Mouse (Mus musculus) activated CD4-positive, CD25-positive, alpha-beta regulatory T cell (primary cell): ENCODE data around the gene Dpep1. TPM values are rescaled to one million over a fixed set of nuclear protein-coding genes. Genes with fewer than 3 reads are reported as not detected.

Experiments
- polyA plus RNA-seq, 2 experiments: library from polyadenylated mRNA; unstranded; fragments of 100-300 nt; shearing (Covaris generic); gene quantifications; one replicate each; pipeline ENCODE4 v1.2.1; 2017

Gene Dpep1
- polyA plus RNA-seq = under 1 TPM in 1 of 2 experiments, not detected in 1; 0.07 TPM

DNA sequence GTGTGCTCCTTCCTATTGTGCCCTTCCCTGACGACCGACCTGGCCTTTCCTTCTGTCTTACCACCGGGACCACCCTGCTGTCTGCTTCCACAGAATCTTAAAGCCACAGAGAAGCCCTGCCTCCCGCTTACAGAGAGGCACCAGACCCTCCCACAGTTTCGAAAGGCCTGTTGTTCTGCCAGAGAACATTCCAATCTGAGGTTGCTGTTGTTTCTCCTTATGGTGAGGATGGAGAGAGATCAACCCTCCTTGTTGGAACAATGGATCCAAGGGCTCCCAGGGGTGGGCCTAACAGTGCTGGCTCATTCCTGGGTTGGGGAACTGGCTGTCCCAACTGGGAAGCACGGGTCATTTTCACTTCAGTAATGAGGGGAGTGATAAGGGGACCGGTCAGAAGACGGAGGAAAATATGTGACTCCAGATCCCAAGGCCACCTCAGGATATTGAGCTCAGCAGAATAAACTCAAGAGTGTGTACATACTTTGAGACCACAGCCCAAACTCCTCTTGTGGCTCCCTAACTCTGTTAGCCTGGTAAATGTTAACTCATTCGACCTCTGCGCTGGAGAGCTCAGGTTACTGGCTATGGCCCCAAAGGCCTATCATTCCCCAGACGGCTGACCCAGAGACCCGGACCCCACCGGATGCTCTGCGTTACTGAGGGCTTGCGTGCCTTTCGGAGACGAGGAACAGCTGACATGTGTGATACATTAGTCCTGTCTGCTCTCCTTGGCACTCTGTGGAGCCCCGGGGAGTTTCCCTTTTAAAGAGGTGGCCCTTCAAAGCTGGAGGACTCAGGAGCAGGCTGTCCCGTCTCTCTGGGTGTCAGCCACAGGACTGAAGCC is at the start of gene Dpep1:
Gene Dpep1 (plus strand): TSS at position 677 of the 844 bp plus-strand sequence.

GRCm38 (mm10) chr8:123157888-123158465 is 28.1 kb upstream of the Dpep1 start, which contains the start of gene Sult5a1:
Sult5a1 (minus strand) TSS chr8:123158315.

GRCm38 (mm10) chr8:123212321-123213117 is 26.5 kb downstream of the Dpep1 start, which contains the start of the genes Chmp1a and Spata33:
Chmp1a (minus strand) TSS chr8:123212763.
Spata33 (plus strand) TSS chr8:123212832.

DNA sequence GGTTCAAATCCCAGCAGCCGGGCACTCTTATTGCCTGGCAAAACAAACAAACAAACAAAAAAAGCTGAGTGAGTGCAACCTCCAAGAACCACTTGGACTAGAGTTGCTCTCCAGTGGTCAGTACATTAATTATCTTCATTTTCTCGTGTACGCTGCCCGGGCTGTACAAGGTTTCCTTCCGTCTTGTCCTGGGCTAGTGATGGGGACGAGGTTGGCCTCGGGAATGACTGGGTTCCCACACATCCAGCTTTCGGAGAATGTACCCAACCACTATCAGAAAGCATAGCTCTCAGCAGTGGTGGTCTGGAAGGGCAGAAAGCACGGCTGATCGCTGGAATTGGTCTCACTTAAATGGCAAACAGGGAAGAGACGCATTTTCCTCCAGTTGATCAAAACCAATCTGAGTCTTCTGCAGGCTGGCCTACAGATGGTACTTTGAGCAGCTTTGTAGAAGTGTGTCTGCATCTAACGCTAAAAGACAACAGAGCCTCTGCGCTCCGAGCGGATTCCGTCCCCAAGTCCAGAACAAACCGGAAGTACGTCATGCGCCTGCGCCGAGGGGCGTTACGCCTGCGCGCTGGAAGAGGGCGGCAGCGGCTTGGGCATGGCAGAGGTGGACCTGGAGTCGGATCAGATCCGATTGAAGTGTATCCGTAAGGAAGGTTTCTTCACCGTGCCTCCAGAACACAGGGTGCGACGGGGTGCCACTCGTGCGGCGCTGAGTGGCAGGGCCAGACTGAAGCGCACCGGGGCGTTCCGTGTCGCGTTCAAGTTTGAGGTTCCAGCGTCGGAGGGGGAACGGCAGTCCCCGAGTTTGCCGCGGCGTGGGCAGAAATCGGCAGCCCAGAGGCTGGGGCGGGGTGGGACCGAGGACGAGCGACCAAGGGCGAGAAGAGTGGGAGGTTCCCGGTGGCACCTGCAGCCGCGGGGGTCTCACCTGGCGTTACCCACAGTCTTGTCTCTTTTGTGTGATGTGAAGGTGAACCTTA is 38.5 kb downstream of the Dpep1 start, which contains the start of gene Cdk10:
Gene Cdk10 (plus strand): TSS at position 565 of the 989 bp plus-strand sequence.

DNA sequence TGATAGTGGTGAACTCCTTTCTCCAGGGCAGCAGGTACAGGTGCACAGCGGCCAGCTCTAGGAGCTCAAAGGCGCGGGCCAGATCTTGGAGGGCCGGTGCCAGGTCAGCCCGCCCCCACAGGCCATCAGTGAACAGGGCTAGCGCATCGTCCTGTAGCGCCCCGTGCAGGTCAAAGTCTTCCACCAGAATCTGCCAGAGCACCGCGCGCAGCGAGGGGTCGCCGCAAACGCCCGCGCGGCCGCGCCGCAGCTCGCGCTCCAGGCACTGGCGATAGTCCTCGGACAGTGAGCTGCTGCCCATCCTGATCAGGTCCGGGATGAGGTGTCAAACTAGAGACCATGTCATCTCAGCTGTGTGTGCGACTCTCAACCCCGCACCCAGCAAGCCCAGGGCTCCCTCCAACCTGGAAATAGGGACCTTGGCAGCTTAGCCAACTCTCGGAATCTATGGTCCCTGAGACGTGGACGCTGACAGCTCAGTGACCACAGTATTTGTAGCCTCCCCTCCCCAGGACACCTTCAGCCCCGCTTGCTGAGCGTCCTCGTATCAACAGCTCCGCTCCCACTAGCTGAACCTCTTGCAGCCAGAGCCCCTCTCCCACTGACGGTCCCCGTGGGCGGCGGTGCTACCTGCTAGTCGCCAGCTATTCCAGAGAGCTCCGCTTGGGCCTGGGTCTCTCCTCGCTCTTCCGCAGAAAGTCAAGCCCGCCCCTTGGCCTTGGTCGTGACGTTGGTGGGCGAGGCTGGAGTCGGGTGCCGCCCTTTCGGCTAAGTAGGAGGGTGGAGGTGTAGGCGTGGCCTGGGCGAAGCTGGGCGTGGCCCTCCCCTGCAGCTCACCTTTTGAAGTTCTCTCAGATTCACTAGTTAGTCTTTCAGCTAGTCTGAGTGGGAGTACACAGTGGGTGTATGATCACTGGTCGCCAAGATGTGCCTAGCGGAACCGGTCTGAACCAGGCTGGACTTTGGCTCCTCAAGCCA is 49.8 kb downstream of the Dpep1 start, which contains the start of gene Spata2l:
Gene Spata2l (minus strand): TSS at position 714 of the 978 bp plus-strand sequence.

Other genes starting within 250 kb of the Dpep1 start
- 100 to 1,000 TPM; 215 to 236 TPM for gene Ankrd11, start 144.0 kb upstream of the Dpep1 start, polyA plus RNA-seq
- gene Spg7, start 123.3 kb upstream of the Dpep1 start, polyA plus RNA-seq = 10 to 100 TPM; 42.0 to 65.5 TPM
- 1,000 to 10,000 TPM in 1 of 2 experiments, 100 to 1,000 TPM in 1; 680 to 1,054 TPM for gene Rpl13, start 83.9 kb upstream of the Dpep1 start, polyA plus RNA-seq
- 1 to 10 TPM in 1 of 2 experiments, under 1 TPM in 1; 0.82 to 2.5 TPM for gene Cpne7, start 68.9 kb upstream of the Dpep1 start, polyA plus RNA-seq
- gene Sult5a1, start 27.9 kb upstream of the Dpep1 start, polyA plus RNA-seq = 1 to 10 TPM in 1 of 2 experiments, not detected in 1; 1.7 TPM
- 100 to 1,000 TPM; 163 to 192 TPM for gene Chmp1a, start 26.5 kb downstream of the Dpep1 start, polyA plus RNA-seq
- under 1 TPM in 1 of 2 experiments, not detected in 1; 0.69 TPM for gene Spata33, start 26.6 kb downstream of the Dpep1 start, polyA plus RNA-seq
- 10 to 100 TPM; 18.6 to 20.0 TPM for gene Cdk10, start 38.6 kb downstream of the Dpep1 start, polyA plus RNA-seq
- gene Spata2l, start 50.0 kb downstream of the Dpep1 start, polyA plus RNA-seq = 10 to 100 TPM; 14.7 to 17.1 TPM
- 10 to 100 TPM; 25.1 to 28.7 TPM for gene Zfp276, start 68.0 kb downstream of the Dpep1 start, polyA plus RNA-seq
- gene Vps9d1, start 68.1 kb downstream of the Dpep1 start, polyA plus RNA-seq = 10 to 100 TPM; 20.4 to 28.6 TPM
- 10 to 100 TPM in 1 of 2 experiments, 1 to 10 TPM in 1; 9.7 to 15.2 TPM for gene Fanca, start 132.3 kb downstream of the Dpep1 start, polyA plus RNA-seq
- gene Spire2, start 146.5 kb downstream of the Dpep1 start, polyA plus RNA-seq = under 1 TPM in 1 of 2 experiments, not detected in 1; 0.18 TPM
- 100 to 1,000 TPM; 241 to 246 TPM for gene Tcf25, start 187.5 kb downstream of the Dpep1 start, polyA plus RNA-seq
- gene Mc1r, start 220.9 kb downstream of the Dpep1 start, polyA plus RNA-seq = under 1 TPM; 0.13 to 0.18 TPM
- gene Tubb3, start 225.2 kb downstream of the Dpep1 start, polyA plus RNA-seq = under 1 TPM in 1 of 2 experiments, not detected in 1; 0.58 TPM
- 10 to 100 TPM in 1 of 2 experiments, 1 to 10 TPM in 1; 8.8 to 13.3 TPM for gene Def8, start 237.3 kb downstream of the Dpep1 start, polyA plus RNA-seq